Mouse (Mus musculus): ENCODE data around the gene Thrsp. TPM values are rescaled to one million over a fixed set of nuclear protein-coding genes. Genes with fewer than 3 reads are reported as not detected.

Gene Thrsp
- polyA plus RNA-seq, 1 experiment from 2014 or later, result 0.82 TPM

DNA sequence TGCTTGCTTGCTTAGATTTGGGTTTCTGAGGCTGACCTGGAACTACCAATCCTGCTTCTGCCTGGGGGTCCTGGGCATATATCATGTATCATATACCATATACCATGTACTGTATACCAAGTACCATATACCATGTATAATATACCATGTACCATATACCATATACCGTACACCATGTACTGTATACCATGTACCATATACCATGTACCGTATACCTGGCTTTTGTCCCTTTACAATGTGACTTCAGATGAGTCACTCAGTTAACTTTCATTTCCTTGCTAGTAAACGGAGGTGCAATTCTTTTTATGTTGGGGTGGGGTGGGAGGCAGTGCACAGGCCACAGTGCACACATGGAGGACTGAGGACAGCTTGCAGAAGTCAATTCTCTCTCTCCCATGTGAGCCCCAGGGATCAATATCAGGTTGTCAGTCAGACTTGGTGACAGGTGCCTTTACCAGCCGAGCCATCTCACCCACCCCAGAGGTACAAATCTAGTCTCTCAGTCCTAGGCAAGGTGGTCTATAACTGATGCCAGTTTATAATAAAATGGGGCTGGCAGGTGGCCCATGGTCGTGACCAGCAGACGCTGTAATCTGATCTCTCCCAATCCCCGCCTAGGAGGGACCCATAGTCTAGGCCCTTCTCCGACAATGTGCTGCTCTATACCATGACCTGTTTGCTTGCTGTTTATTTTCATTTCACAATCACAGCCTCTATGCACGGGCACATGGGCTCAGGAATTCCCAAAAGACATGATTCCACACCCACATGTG, 2.4 kb downstream of the Thrsp start:
- H3K4me1 ChIP-seq (replicated peaks), result peaks cover 20% of the 10 kb centered on the region
- no peak overlapping the region for H3K4me3 ChIP-seq
- no peaks in the 10 kb centered on the region for H3K9me3 ChIP-seq (replicated peaks)
- H3K27ac ChIP-seq, result no peak overlapping the region
- H3K27me3 ChIP-seq, result no peaks in the 10 kb centered on the region
- 54% methylated on average over 9 of the region's 9 CpGs for WGBS
- H3K9ac ChIP-seq, result no peak overlapping the region
- no peak for ATAC-seq (replicated peaks; ENCODE audit: insufficient number of reproducible peaks, insufficient read depth, low FRiP score, low read depth)
- peaks cover 11% of the 10 kb centered on the region for H3K36me3 ChIP-seq
- H3K4me2 ChIP-seq, result no peak overlapping the region

DNA sequence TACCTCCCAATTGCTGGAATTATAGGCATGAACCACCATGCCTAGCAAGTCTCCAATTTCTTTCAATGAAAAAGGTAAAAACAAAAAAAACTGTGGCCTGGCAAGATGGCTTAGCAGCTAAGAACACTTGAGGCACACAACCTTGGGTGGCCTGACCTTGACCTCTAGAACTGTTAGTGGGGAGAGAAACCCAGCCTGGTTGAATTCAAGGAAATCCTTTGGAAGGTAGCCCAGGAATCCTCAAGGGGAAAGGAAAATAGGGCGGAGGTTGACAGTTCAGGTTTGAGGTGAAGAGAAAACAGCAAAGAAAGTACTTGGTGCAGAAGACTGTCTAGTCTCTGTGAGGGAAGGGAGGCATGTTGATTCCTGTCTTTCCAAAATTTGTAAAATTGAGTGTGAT, 3.1 kb downstream of the Thrsp start:
- peaks cover 20% of the 10 kb centered on the region for H3K4me1 ChIP-seq (replicated peaks)
- no peak overlapping the region for H3K4me2 ChIP-seq
- no peaks in the 10 kb centered on the region for H3K27me3 ChIP-seq
- H3K36me3 ChIP-seq, result peaks cover 17% of the 10 kb centered on the region
- H3K9ac ChIP-seq, result no peak overlapping the region
- H3K4me3 ChIP-seq, result no peak overlapping the region
- H3K27ac ChIP-seq, result no peak overlapping the region
- H3K9me3 ChIP-seq (replicated peaks), result no peaks in the 10 kb centered on the region
- WGBS, result 45% methylated on average over 1 of the region's 1 CpGs
- ATAC-seq (replicated peaks; ENCODE audit: insufficient number of reproducible peaks, insufficient read depth, low FRiP score, low read depth), result no peak

DNA sequence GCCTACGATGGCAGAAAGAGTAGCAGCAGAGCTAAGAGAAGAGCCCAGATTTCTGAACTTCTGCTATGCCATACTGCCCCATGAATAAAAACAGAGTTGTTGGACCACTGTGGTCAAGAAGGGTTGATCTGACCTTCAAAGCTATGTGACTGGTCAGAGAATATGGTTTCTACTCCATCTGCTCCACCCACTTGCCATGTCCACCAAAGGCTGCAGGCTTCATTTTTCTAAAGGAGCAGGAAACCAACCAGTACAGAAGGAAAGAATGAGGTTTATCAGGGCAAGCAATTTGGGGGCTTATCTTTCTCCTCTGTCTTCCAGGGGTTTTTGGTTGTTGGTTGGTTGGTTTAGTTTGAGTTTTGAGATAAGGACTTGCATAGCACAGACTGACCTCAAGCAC, 3.5 kb downstream of the Thrsp start:
- Histone ChIP-seq H3K27ac (no peak overlapping the region), H3K4me3 (no peak overlapping the region), H3K27me3 (no peaks in the 10 kb centered on the region), H3K4me1 (replicated peaks) (peaks cover 20% of the 10 kb centered on the region), H3K36me3 (peaks cover 22% of the 10 kb centered on the region), H3K4me2 (no peak overlapping the region), H3K9me3 (replicated peaks) (no peaks in the 10 kb centered on the region), H3K9ac (no peak overlapping the region)
- WGBS, result 77% methylated on average over 1 of the region's 1 CpGs
- no peak for ATAC-seq (replicated peaks; ENCODE audit: insufficient number of reproducible peaks, insufficient read depth, low FRiP score, low read depth)

DNA sequence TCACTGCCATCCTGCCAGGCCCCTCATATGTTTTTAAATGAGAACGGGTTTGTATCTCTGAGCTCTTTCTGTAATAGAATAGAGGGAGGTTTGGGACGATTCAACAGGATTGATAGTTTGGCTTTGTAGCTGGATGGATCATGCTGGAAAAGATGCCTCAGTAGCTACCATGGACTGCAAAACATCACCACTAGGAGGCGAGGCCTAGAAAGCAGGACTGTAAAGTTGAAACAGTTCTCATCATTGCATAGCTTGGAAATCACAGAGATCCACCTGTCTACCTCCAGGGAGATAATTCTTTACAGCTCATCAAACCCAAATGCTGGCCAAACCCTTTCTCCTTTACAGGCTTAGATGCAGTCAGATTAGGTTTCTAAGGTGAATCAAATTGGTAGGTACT, 6.0 kb downstream of the Thrsp start:
- Histone ChIP-seq H3K9ac (no peak overlapping the region), H3K27me3 (no peaks in the 10 kb centered on the region), H3K4me2 (no peak overlapping the region), H3K4me1 (replicated peaks) (peaks cover 9% of the 10 kb centered on the region), H3K9me3 (replicated peaks) (no peaks in the 10 kb centered on the region), H3K36me3 (peaks cover 42% of the 10 kb centered on the region), H3K27ac (no peak overlapping the region), H3K4me3 (no peak overlapping the region)
- 74% methylated on average over 3 of the region's 3 CpGs for WGBS
- ATAC-seq (replicated peaks; ENCODE audit: insufficient number of reproducible peaks, insufficient read depth, low FRiP score, low read depth), result no peak

DNA sequence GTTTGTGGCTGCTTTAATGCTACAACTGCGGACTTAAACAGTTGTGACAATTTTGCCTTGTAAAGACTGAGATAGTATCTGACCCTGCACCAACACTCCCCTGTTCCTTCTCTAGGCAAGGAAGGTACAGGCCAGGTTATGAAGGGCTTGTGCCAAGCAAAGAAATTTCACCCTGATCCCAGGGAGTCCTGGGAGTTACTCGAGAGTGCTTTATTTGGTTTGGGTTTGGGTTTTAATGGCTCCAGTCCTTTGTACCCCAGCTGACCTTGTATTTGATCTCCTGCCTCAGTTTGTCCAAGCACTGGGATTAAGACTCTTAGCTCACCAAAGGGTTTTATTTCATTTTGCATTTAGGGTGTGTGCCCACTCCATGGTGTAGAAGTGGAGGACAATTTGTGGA, 6.4 kb downstream of the Thrsp start:
- Histone ChIP-seq H3K9me3 (replicated peaks) (no peaks in the 10 kb centered on the region), H3K4me3 (no peak overlapping the region), H3K36me3 (peaks cover 43% of the 10 kb centered on the region), H3K9ac (no peak overlapping the region), H3K27me3 (no peaks in the 10 kb centered on the region), H3K27ac (no peak overlapping the region), H3K4me2 (no peak overlapping the region), H3K4me1 (replicated peaks) (peaks cover 9% of the 10 kb centered on the region)
- 92% methylated on average over 2 of the region's 2 CpGs for WGBS
- ATAC-seq (replicated peaks; ENCODE audit: insufficient number of reproducible peaks, insufficient read depth, low FRiP score, low read depth), result no peak

DNA sequence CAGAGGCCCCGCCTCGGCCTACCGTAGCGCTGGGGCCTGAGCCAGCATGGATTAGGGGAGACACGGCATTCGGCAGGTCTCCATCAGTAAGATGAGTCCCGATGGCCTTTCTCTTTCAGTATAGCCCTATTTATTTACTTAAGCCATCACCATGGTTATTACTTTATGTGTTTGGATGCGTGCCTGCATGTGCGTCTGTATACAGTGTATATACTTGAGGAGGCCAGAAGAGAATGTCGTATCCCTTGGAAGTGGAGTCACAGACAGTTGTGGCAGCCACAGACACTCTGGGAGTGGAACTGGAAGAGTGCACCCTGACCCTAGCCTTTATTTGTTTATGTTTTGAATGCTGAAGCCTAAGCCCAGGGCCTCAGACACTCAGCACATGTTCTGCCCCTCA, 10.4 kb downstream of the Thrsp start:
- Histone ChIP-seq H3K9ac (no peak overlapping the region), H3K4me1 (replicated peaks) (0 out of 2 replicates have a peak, but pooled peaks cover 5% of the 10 kb centered on the region), H3K4me2 (no peak overlapping the region), H3K27ac (no peak overlapping the region), H3K27me3 (no peaks in the 10 kb centered on the region), H3K36me3 (peaks cover 44% of the 10 kb centered on the region), H3K9me3 (replicated peaks) (no peaks in the 10 kb centered on the region), H3K4me3 (no peak overlapping the region)
- ATAC-seq (replicated peaks; ENCODE audit: insufficient number of reproducible peaks, insufficient read depth, low FRiP score, low read depth), result no peak
- 85% methylated on average over 10 of the region's 10 CpGs for WGBS

DNA sequence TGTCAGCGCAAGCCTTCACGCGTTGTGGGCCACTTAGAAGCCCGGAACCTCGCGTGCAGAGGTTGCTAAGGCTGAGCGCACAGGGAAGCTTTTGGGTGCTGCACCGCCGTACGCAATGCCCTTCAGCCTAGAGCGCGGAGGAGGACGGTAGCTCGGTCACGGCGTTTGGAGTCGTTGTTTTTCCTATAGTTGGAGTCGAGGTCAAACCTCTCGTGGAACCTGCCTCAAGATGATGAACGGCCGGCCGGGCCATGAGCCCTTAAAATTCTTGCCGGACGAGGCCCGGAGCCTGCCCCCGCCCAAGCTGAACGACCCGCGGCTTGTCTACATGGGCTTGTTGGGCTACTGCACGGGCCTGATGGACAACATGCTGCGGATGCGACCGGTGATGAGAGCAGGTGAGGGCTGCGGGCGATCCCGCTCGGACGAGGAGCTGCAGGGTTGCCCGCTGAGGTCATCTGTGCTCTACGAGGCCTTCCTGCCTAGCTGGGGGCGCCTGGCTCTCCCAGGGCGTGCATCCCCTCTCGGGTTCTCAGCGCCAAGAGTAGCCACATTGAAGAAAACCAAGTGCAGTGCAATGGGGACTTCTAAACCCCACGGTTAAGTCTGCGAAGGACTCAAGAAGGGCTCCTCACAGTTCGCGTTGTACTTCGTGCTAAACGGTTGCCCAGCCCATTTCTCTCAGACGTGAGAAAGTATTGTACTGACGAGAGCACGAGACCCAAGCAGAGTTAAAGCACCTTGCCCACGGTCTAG, 17.4 kb downstream of the Thrsp start, which contains the start of gene Ndufc2:
TSS of gene Ndufc2 (plus strand) at position 44 of the 756 bp plus-strand sequence.
- WGBS, result under 1% methylated on average over 54 of the region's 54 CpGs
- H3K27me3 ChIP-seq, result no peaks in the 10 kb centered on the region
- H3K4me1 ChIP-seq (replicated peaks), result peaks cover 18% of the 10 kb centered on the region
- H3K9ac ChIP-seq, result peak within 1 kb of the TSS; percentile 98
- H3K4me2 ChIP-seq, result peak within 1 kb of the TSS; percentile 71
- peak; percentile 87 for ATAC-seq (replicated peaks; ENCODE audit: insufficient number of reproducible peaks, insufficient read depth, low FRiP score, low read depth)
- peak within 1 kb of the TSS; percentile 98 for H3K4me3 ChIP-seq
- no peaks in the 10 kb centered on the region for H3K9me3 ChIP-seq (replicated peaks)
- H3K36me3 ChIP-seq, result peaks cover 4% of the 10 kb centered on the region; the same call in 1 of the 2 replicates
- H3K27ac ChIP-seq, result peak within 1 kb of the TSS; percentile 95

DNA sequence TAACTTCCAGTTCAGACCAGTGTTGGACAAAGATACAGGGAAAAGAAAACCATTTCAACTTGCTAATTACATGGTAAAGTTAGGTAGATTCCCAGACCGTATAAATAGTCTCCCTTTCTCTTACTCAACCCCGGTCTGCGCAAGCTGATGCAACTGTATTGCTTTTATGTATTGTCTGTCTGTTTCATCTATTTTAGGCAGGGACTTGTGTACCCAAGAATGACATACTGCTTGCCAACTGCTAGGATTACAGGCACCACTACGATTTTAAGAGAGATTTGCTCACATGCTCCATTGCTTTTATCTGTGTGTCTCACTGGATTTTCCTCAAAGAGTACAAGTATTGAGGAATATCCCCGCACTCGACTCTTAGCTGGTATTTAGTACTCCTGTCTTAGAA, 18.6 kb downstream of the Thrsp start:
- Histone ChIP-seq H3K4me1 (replicated peaks) (peaks cover 17% of the 10 kb centered on the region), H3K27me3 (no peaks in the 10 kb centered on the region), H3K27ac (no peak overlapping the region), H3K36me3 (peaks cover 4% of the 10 kb centered on the region; the same call in 1 of the 2 replicates), H3K4me2 (no peak overlapping the region), H3K9me3 (replicated peaks) (no peaks in the 10 kb centered on the region), H3K9ac (no peak overlapping the region), H3K4me3 (no peak overlapping the region)
- 86% methylated on average over 6 of the region's 6 CpGs for WGBS
- no peak for ATAC-seq (replicated peaks; ENCODE audit: insufficient number of reproducible peaks, insufficient read depth, low FRiP score, low read depth)

DNA sequence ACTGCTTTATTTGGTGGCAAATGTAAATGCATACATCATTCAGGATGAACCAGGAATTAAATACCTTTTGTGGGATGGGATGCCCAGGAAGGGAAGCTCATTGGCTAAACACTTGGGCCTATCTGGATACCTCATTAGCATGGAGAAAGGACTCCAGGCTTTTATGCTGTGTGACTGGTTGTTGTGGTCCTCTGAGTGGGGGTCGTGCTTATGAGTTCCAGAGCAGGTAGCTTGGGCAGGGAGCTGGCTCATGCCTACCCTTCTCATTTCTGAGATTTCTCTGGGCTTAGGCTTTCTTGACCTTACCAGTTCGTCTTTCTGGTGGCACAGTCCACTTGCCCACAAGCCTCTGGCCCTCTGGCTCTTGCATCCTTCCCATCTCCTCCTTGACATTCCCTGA, 23.2 kb downstream of the Thrsp start:
- H3K27ac ChIP-seq, result no peak overlapping the region
- WGBS, result 74% methylated on average over 2 of the region's 2 CpGs
- no peaks in the 10 kb centered on the region for H3K9me3 ChIP-seq (replicated peaks)
- peaks cover 26% of the 10 kb centered on the region for H3K36me3 ChIP-seq
- H3K4me1 ChIP-seq (replicated peaks), result no peaks in the 10 kb centered on the region
- H3K27me3 ChIP-seq, result no peaks in the 10 kb centered on the region
- ATAC-seq (replicated peaks; ENCODE audit: insufficient number of reproducible peaks, insufficient read depth, low FRiP score, low read depth), result no peak
- H3K4me2 ChIP-seq, result no peak overlapping the region
- H3K9ac ChIP-seq, result no peak overlapping the region
- H3K4me3 ChIP-seq, result no peak overlapping the region

DNA sequence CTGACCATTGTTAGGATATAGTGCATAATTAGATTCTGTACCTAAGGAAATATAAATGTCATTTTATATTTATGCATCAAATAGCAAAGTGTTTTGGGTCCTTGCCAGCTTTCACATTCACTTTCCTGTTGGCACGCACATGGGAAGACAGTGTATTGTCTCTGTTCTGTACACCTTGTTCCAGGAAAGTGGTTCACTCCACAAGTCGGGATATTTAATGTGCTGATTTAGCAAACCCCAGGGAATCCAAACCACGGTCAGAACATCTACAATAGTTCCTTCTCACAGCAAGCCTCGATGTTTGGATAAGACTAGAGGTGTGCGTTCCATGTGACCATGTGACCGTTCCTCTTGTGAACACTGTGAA, 25.5 kb downstream of the Thrsp start:
- H3K9me3 ChIP-seq (replicated peaks), result no peaks in the 10 kb centered on the region
- H3K36me3 ChIP-seq, result peaks cover 46% of the 10 kb centered on the region
- no peak overlapping the region for H3K9ac ChIP-seq
- H3K27ac ChIP-seq, result no peak overlapping the region
- no peak for ATAC-seq (replicated peaks; ENCODE audit: insufficient number of reproducible peaks, insufficient read depth, low FRiP score, low read depth)
- H3K4me2 ChIP-seq, result no peak overlapping the region
- H3K4me3 ChIP-seq, result no peak overlapping the region
- no peaks in the 10 kb centered on the region for H3K4me1 ChIP-seq (replicated peaks)
- no peaks in the 10 kb centered on the region for H3K27me3 ChIP-seq
- 77% methylated on average over 6 of the region's 6 CpGs for WGBS

DNA sequence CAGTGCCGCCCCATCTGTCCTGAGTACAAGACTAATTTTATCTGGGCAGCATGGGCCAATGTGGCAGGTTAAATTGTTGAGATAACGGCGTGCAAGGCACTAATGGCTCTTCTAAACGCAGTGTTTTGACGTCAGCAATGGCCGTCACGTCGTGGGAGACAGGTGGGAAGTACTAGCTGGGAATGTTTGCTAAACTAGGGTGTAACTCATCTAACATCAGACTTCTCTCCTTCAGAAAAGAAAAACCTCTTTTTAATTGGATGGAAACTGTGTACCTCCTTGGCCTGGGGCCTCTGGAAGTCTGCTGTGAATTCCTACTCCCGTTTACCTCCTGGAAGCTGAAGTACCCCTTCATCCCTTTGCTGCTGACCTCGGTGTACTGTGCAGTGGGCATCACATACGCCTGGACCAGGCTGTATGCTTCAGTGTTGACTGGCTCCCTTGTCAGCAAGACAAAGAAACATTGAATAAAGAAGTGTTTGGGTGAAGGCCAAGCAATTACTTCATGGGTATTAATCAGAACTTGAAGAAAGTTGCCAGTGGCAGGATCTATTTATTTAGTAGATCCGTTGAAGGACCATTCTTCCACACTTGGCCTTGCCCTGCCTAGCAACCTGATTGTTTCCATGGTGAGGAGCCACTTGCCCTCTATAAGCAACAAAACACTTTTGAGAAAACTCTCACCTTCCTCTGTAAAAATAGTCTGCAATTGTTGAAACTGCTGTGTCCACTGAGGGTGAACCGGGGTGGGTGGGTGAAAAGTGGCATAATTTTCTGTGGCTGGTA, 26.0 kb downstream of the Thrsp start:
- Histone ChIP-seq H3K9me3 (replicated peaks) (no peaks in the 10 kb centered on the region), H3K27ac (no peak overlapping the region), H3K9ac (no peak overlapping the region), H3K4me1 (replicated peaks) (no peaks in the 10 kb centered on the region), H3K27me3 (no peaks in the 10 kb centered on the region), H3K4me3 (no peak overlapping the region), H3K36me3 (peaks cover 52% of the 10 kb centered on the region), H3K4me2 (no peak overlapping the region)
- 71% methylated on average over 13 of the region's 13 CpGs for WGBS
- ATAC-seq (replicated peaks; ENCODE audit: insufficient number of reproducible peaks, insufficient read depth, low FRiP score, low read depth), result no peak

Measured in heart, embryonic 15.5 days (tissue).